Mouse (Mus musculus): Measurements from ENCODE around the gene Clec2i. TPM values are rescaled to one million over a fixed set of nuclear protein-coding genes. Genes with fewer than 3 reads are reported as not detected.
A peak's percentile ranks its signal among the peaks of the same experiment; 100 is the strongest.
"Not testable (repeated sequence)": the region's sequence is repeated elsewhere in the genome, so short reads cannot be mapped to it uniquely, and the experiment has no call there.

Clec2i gene
- polyA plus RNA-seq, 1 experiment: 0.50 TPM

DNA sequence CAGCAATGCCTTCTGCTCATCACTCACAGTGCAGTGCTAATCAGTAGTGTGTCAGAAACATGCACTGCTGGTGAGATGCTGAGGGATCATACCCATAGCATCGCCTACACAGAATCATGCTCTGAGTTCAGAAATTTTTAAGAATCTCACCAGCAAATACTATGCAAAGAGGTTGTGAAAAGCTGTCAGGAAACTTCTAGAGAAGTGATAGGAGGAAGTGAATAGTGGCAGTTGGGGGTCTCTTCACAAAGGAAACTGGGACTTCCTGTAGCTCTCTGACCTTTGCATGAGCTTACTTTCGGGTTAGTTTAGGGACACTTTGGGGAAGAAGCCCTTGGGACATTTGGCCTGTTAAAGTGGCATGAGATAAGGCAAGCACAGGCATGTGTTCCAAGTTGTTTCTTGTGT, 3.6 kb downstream of the Clec2i start, which contains the start of gene BC035044:
BC035044 (minus strand) TSS at position 179 of the 408 bp plus-strand sequence.
- 66% methylated on average over 2 of the region's 2 CpGs for WGBS
- H3K27ac ChIP-seq (ENCODE audit: insufficient read depth, low read depth, low read length): no peak within 1 kb of the TSS
- no peak for DNase-seq
- H3K27me3 ChIP-seq (replicated peaks; ENCODE audit: control insufficient read depth, insufficient read depth, low read length): no peaks in the 10 kb centered on the region
- TF ChIP-seq POLR2A (IDR thresholded peaks at IDR 0.05; ENCODE audit: low read depth, low read length): no peak
- no peak for TF ChIP-seq CTCF (conservative IDR thresholded peaks at IDR 0.05; ENCODE audit: insufficient read depth, insufficient read length, low read depth, low read length)
- no peak within 1 kb of the TSS for H3K4me3 ChIP-seq (ENCODE audit: insufficient read depth, low read depth, low read length)
- H3K36me3 ChIP-seq (ENCODE audit: control insufficient read depth, insufficient read depth, low read length): no peaks in the 10 kb centered on the region
- H3K4me1 ChIP-seq (ENCODE audit: control insufficient read depth, insufficient read depth, low read length): no peaks in the 10 kb centered on the region

- no peak for TF ChIP-seq CTCF (conservative IDR thresholded peaks at IDR 0.05; ENCODE audit: insufficient read depth, insufficient read length, low read depth, low read length)
- TF ChIP-seq POLR2A (IDR thresholded peaks at IDR 0.05; ENCODE audit: low read depth, low read length): no peak
- WGBS: 76% methylated on average over 3 of the region's 3 CpGs
- no peaks in the 10 kb centered on the region for H3K36me3 ChIP-seq (ENCODE audit: control insufficient read depth, insufficient read depth, low read length)
- DNase-seq: no peak
- H3K27me3 ChIP-seq (replicated peaks; ENCODE audit: control insufficient read depth, insufficient read depth, low read length): no peaks in the 10 kb centered on the region
- H3K4me1 ChIP-seq (ENCODE audit: control insufficient read depth, insufficient read depth, low read length): no peaks in the 10 kb centered on the region
- no peak overlapping the region for H3K27ac ChIP-seq (ENCODE audit: insufficient read depth, low read depth, low read length)
- no peak overlapping the region for H3K4me3 ChIP-seq (ENCODE audit: insufficient read depth, low read depth, low read length)
Observed at GRCm38 (mm10) chr6:128895404-128896001, 8.1 kb downstream of the Clec2i start.

GRCm38 (mm10) chr6:128900044-128900443, 12.7 kb downstream of the Clec2i start:
- Histone ChIP-seq H3K4me1 (ENCODE audit: control insufficient read depth, insufficient read depth, low read length) (no peaks in the 10 kb centered on the region), H3K4me3 (ENCODE audit: insufficient read depth, low read depth, low read length) (no peak overlapping the region), H3K36me3 (ENCODE audit: control insufficient read depth, insufficient read depth, low read length) (no peaks in the 10 kb centered on the region), H3K27me3 (replicated peaks; ENCODE audit: control insufficient read depth, insufficient read depth, low read length) (no peaks in the 10 kb centered on the region), H3K27ac (ENCODE audit: insufficient read depth, low read depth, low read length) (no peak overlapping the region)
- TF ChIP-seq CTCF (conservative IDR thresholded peaks at IDR 0.05; ENCODE audit: insufficient read depth, insufficient read length, low read depth, low read length) (0 out of 2 replicates have a peak, but pooled peaks have one; percentile 7), POLR2A (IDR thresholded peaks at IDR 0.05; ENCODE audit: low read depth, low read length) (no peak)
- DNase-seq: no peak
- 86% methylated on average over 2 of the region's 2 CpGs for WGBS

GRCm38 (mm10) chr6:128900796-128901552, 13.6 kb downstream of the Clec2i start:
- not testable (repeated sequence) for H3K27ac ChIP-seq (ENCODE audit: insufficient read depth, low read depth, low read length); DNase-seq; H3K36me3 ChIP-seq (ENCODE audit: control insufficient read depth, insufficient read depth, low read length); H3K27me3 ChIP-seq (replicated peaks; ENCODE audit: control insufficient read depth, insufficient read depth, low read length); H3K4me3 ChIP-seq (ENCODE audit: insufficient read depth, low read depth, low read length); H3K4me1 ChIP-seq (ENCODE audit: control insufficient read depth, insufficient read depth, low read length)
- 86% methylated on average over 6 of the region's 6 CpGs for WGBS

- no peaks in the 10 kb centered on the region for H3K27me3 ChIP-seq (replicated peaks; ENCODE audit: control insufficient read depth, insufficient read depth, low read length)
- DNase-seq: no peak
- H3K4me1 ChIP-seq (ENCODE audit: control insufficient read depth, insufficient read depth, low read length): no peaks in the 10 kb centered on the region
- TF ChIP-seq CTCF (conservative IDR thresholded peaks at IDR 0.05; ENCODE audit: insufficient read depth, insufficient read length, low read depth, low read length) (no peak), POLR2A (IDR thresholded peaks at IDR 0.05; ENCODE audit: low read depth, low read length) (no peak)
- WGBS: 76% methylated on average over 2 of the region's 2 CpGs
- no peaks in the 10 kb centered on the region for H3K36me3 ChIP-seq (ENCODE audit: control insufficient read depth, insufficient read depth, low read length)
- H3K27ac ChIP-seq (ENCODE audit: insufficient read depth, low read depth, low read length): no peak overlapping the region
- no peak overlapping the region for H3K4me3 ChIP-seq (ENCODE audit: insufficient read depth, low read depth, low read length)
Observed at GRCm38 (mm10) chr6:128913598-128914254, 26.3 kb downstream of the Clec2i start.

- TF ChIP-seq CTCF (conservative IDR thresholded peaks at IDR 0.05; ENCODE audit: insufficient read depth, insufficient read length, low read depth, low read length): no peak
- TF ChIP-seq POLR2A (IDR thresholded peaks at IDR 0.05; ENCODE audit: low read depth, low read length): no peak
- Histone ChIP-seq H3K27me3 (replicated peaks; ENCODE audit: control insufficient read depth, insufficient read depth, low read length) (no peaks in the 10 kb centered on the region), H3K4me3 (ENCODE audit: insufficient read depth, low read depth, low read length) (no peak overlapping the region), H3K4me1 (ENCODE audit: control insufficient read depth, insufficient read depth, low read length) (no peaks in the 10 kb centered on the region), H3K36me3 (ENCODE audit: control insufficient read depth, insufficient read depth, low read length) (no peaks in the 10 kb centered on the region), H3K27ac (ENCODE audit: insufficient read depth, low read depth, low read length) (no peak overlapping the region)
- 83% methylated on average over 2 of the region's 2 CpGs for WGBS
- DNase-seq: no peak
Observed at GRCm38 (mm10) chr6:128917322-128917721, 29.9 kb downstream of the Clec2i start.

- DNase-seq: no peak
- WGBS: 76% methylated on average over 2 of the region's 2 CpGs
- Histone ChIP-seq H3K4me3 (ENCODE audit: insufficient read depth, low read depth, low read length) (no peak overlapping the region), H3K27me3 (replicated peaks; ENCODE audit: control insufficient read depth, insufficient read depth, low read length) (no peaks in the 10 kb centered on the region; the same call in 1 of the 2 replicates), H3K36me3 (ENCODE audit: control insufficient read depth, insufficient read depth, low read length) (no peaks in the 10 kb centered on the region), H3K4me1 (ENCODE audit: control insufficient read depth, insufficient read depth, low read length) (no peaks in the 10 kb centered on the region), H3K27ac (ENCODE audit: insufficient read depth, low read depth, low read length) (no peak overlapping the region)
- TF ChIP-seq CTCF (conservative IDR thresholded peaks at IDR 0.05; ENCODE audit: insufficient read depth, insufficient read length, low read depth, low read length) (no peak), POLR2A (IDR thresholded peaks at IDR 0.05; ENCODE audit: low read depth, low read length) (no peak)
Observed at GRCm38 (mm10) chr6:128933050-128933449, 45.7 kb downstream of the Clec2i start.

GRCm38 (mm10) chr6:128934081-128934480, 46.7 kb downstream of the Clec2i start, which contains the start of gene Clec2g:
TSS of gene Clec2g (plus strand) at chr6:128934381.
- not testable (repeated sequence) for H3K4me3 ChIP-seq (ENCODE audit: insufficient read depth, low read depth, low read length); H3K4me1 ChIP-seq (ENCODE audit: control insufficient read depth, insufficient read depth, low read length); H3K27ac ChIP-seq (ENCODE audit: insufficient read depth, low read depth, low read length); DNase-seq; H3K27me3 ChIP-seq (replicated peaks; ENCODE audit: control insufficient read depth, insufficient read depth, low read length); H3K36me3 ChIP-seq (ENCODE audit: control insufficient read depth, insufficient read depth, low read length)
- WGBS: 96% methylated on average over 4 of the region's 4 CpGs

GRCm38 (mm10) chr6:128935889-128936665, 48.7 kb downstream of the Clec2i start:
- DNase-seq; H3K4me1 ChIP-seq (ENCODE audit: control insufficient read depth, insufficient read depth, low read length): not testable (repeated sequence)
- 92% methylated on average over 5 of the region's 13 CpGs for whole genome bisulfite sequencing

More at GRCm38 (mm10) chr6:128935889-128936665, 48.7 kb downstream of the Clec2i start:
- H3K4me3 ChIP-seq (ENCODE audit: insufficient read depth, low read depth, low read length); H3K36me3 ChIP-seq (ENCODE audit: control insufficient read depth, insufficient read depth, low read length); H3K27ac ChIP-seq (ENCODE audit: insufficient read depth, low read depth, low read length); H3K27me3 ChIP-seq (replicated peaks; ENCODE audit: control insufficient read depth, insufficient read depth, low read length): not testable (repeated sequence)
